Mouse (Mus musculus): Measurements from ENCODE around the gene Kctd21. TPM values are rescaled to one million over a fixed set of nuclear protein-coding genes. Genes with fewer than 3 reads are reported as not detected.

Gene Kctd21
- total and polyA plus RNA-seq, 2 experiments from 2014 or later, result 3.1 to 6.1 TPM

GRCm38 (mm10) chr7:97351792-97352513 is 19.8 kb downstream of the Kctd21 start:
- DNase-seq (ENCODE audit: low spot score), result no peak
- H3K4me2 ChIP-seq (ENCODE audit: low read depth, low read length, poor library complexity, severe bottlenecking), result no peak overlapping the region
- no peak for TF ChIP-seq CTCF (IDR thresholded peaks at IDR 0.05)
- no peak overlapping the region for H3K27ac ChIP-seq (ENCODE audit: low read depth, low read length)
- no peak overlapping the region for H3K9ac ChIP-seq (replicated peaks; ENCODE audit: low read length, poor library complexity, severe bottlenecking)
- 85% methylated on average over 11 of the region's 11 CpGs for WGBS
- H3K36me3 ChIP-seq (ENCODE audit: insufficient read depth, low read length), result peaks cover 8% of the 10 kb centered on the region; the same call in 1 of the 2 replicates
- no peak for ATAC-seq (ENCODE audit: low FRiP score)
- no peak overlapping the region for H3K4me3 ChIP-seq (ENCODE audit: low read depth, low read length)
- no peaks in the 10 kb centered on the region for H3K4me1 ChIP-seq (ENCODE audit: insufficient read depth, low read length)
- no peaks in the 10 kb centered on the region for H3K9me3 ChIP-seq (ENCODE audit: low read length)
- H3K27me3 ChIP-seq (ENCODE audit: insufficient read depth, low read length), result no peaks in the 10 kb centered on the region

- 84% methylated on average over 6 of the region's 6 CpGs for WGBS
- ATAC-seq (ENCODE audit: low FRiP score), result no peak
Measured at GRCm38 (mm10) chr7:97353356-97353755, 21.2 kb downstream of the Kctd21 start.

GRCm38 (mm10) chr7:97355068-97355841 is 23.1 kb downstream of the Kctd21 start:
- Histone ChIP-seq H3K9me3 (ENCODE audit: low read length) (no peaks in the 10 kb centered on the region), H3K4me3 (ENCODE audit: low read depth, low read length) (no peak overlapping the region), H3K36me3 (ENCODE audit: insufficient read depth, low read length) (no peaks in the 10 kb centered on the region), H3K27ac (ENCODE audit: low read depth, low read length) (no peak overlapping the region), H3K9ac (replicated peaks; ENCODE audit: low read length, poor library complexity, severe bottlenecking) (no peak overlapping the region), H3K4me1 (ENCODE audit: insufficient read depth, low read length) (no peaks in the 10 kb centered on the region), H3K27me3 (ENCODE audit: insufficient read depth, low read length) (no peaks in the 10 kb centered on the region), H3K4me2 (ENCODE audit: low read depth, low read length, poor library complexity, severe bottlenecking) (no peak overlapping the region)
- ATAC-seq (ENCODE audit: low FRiP score), result no peak
- WGBS, result 44% methylated on average over 13 of the region's 13 CpGs
- no peak for TF ChIP-seq CTCF (IDR thresholded peaks at IDR 0.05)
- DNase-seq (ENCODE audit: low spot score), result no peak

More at GRCm38 (mm10) chr7:97353356-97353755, 21.2 kb downstream of the Kctd21 start:
- no peaks in the 10 kb centered on the region for H3K4me1 ChIP-seq (ENCODE audit: insufficient read depth, low read length)
- no peak overlapping the region for H3K27ac ChIP-seq (ENCODE audit: low read depth, low read length)
- DNase-seq (ENCODE audit: low spot score), result no peak
- no peaks in the 10 kb centered on the region for H3K27me3 ChIP-seq (ENCODE audit: insufficient read depth, low read length)
- peaks cover 4% of the 10 kb centered on the region; the same call in 1 of the 2 replicates for H3K36me3 ChIP-seq (ENCODE audit: insufficient read depth, low read length)
- no peak overlapping the region for H3K9ac ChIP-seq (replicated peaks; ENCODE audit: low read length, poor library complexity, severe bottlenecking)
- H3K4me3 ChIP-seq (ENCODE audit: low read depth, low read length), result no peak overlapping the region
- no peak overlapping the region for H3K4me2 ChIP-seq (ENCODE audit: low read depth, low read length, poor library complexity, severe bottlenecking)
- no peak for TF ChIP-seq CTCF (IDR thresholded peaks at IDR 0.05)
- H3K9me3 ChIP-seq (ENCODE audit: low read length), result no peaks in the 10 kb centered on the region

GRCm38 (mm10) chr7:97356253-97356652 is 24.1 kb downstream of the Kctd21 start:
- ATAC-seq (ENCODE audit: low FRiP score), result no peak; the same call in 1 of the 2 replicates
- TF ChIP-seq CTCF (IDR thresholded peaks at IDR 0.05), result no peak
- Histone ChIP-seq H3K27ac (ENCODE audit: low read depth, low read length) (no peak overlapping the region), H3K36me3 (ENCODE audit: insufficient read depth, low read length) (no peaks in the 10 kb centered on the region), H3K4me3 (ENCODE audit: low read depth, low read length) (no peak overlapping the region), H3K4me1 (ENCODE audit: insufficient read depth, low read length) (no peaks in the 10 kb centered on the region), H3K4me2 (ENCODE audit: low read depth, low read length, poor library complexity, severe bottlenecking) (no peak overlapping the region), H3K9ac (replicated peaks; ENCODE audit: low read length, poor library complexity, severe bottlenecking) (no peak overlapping the region), H3K27me3 (ENCODE audit: insufficient read depth, low read length) (no peaks in the 10 kb centered on the region), H3K9me3 (ENCODE audit: low read length) (no peaks in the 10 kb centered on the region)
- peak; percentile 18 for DNase-seq (ENCODE audit: low spot score)
- WGBS, result 74% methylated on average over 5 of the region's 5 CpGs

- peak; percentile 60 for DNase-seq (ENCODE audit: low spot score)
- ATAC-seq (ENCODE audit: low FRiP score), result no peak
- Histone ChIP-seq H3K9me3 (ENCODE audit: low read length) (no peaks in the 10 kb centered on the region), H3K9ac (replicated peaks; ENCODE audit: low read length, poor library complexity, severe bottlenecking) (no peak overlapping the region), H3K36me3 (ENCODE audit: insufficient read depth, low read length) (no peaks in the 10 kb centered on the region), H3K4me2 (ENCODE audit: low read depth, low read length, poor library complexity, severe bottlenecking) (no peak overlapping the region), H3K27me3 (ENCODE audit: insufficient read depth, low read length) (no peaks in the 10 kb centered on the region), H3K27ac (ENCODE audit: low read depth, low read length) (no peak overlapping the region), H3K4me1 (ENCODE audit: insufficient read depth, low read length) (no peaks in the 10 kb centered on the region), H3K4me3 (ENCODE audit: low read depth, low read length) (no peak overlapping the region)
- WGBS, result 60% methylated on average over 5 of the region's 5 CpGs
- no peak for TF ChIP-seq CTCF (IDR thresholded peaks at IDR 0.05)
Measured at GRCm38 (mm10) chr7:97356875-97357276, 24.7 kb downstream of the Kctd21 start.

- Histone ChIP-seq H3K27ac (ENCODE audit: low read depth, low read length) (no peak overlapping the region), H3K27me3 (ENCODE audit: insufficient read depth, low read length) (no peaks in the 10 kb centered on the region), H3K36me3 (ENCODE audit: insufficient read depth, low read length) (no peaks in the 10 kb centered on the region), H3K4me1 (ENCODE audit: insufficient read depth, low read length) (no peaks in the 10 kb centered on the region), H3K9me3 (ENCODE audit: low read length) (no peaks in the 10 kb centered on the region), H3K9ac (replicated peaks; ENCODE audit: low read length, poor library complexity, severe bottlenecking) (no peak overlapping the region), H3K4me2 (ENCODE audit: low read depth, low read length, poor library complexity, severe bottlenecking) (no peak overlapping the region), H3K4me3 (ENCODE audit: low read depth, low read length) (no peak overlapping the region)
- no peak for ATAC-seq (ENCODE audit: low FRiP score)
- WGBS, result 71% methylated on average over 3 of the region's 3 CpGs
- no peak for TF ChIP-seq CTCF (IDR thresholded peaks at IDR 0.05)
- DNase-seq (ENCODE audit: low spot score), result no peak
Measured at GRCm38 (mm10) chr7:97357840-97358239, 25.7 kb downstream of the Kctd21 start.
